Mouse (Mus musculus) ES-E14 (cell line): ENCODE data around the gene Aff1.

ENCODE experiments used
- ZC3H11A ChIP-seq: IDR thresholded peaks from 2 replicates; pipeline ENCODE4 v1.6.1; 2012; ENCODE audit warnings: low read depth, mild to moderate bottlenecking, inconsistent platforms, low read length, borderline replicate concordance
- ZNF384 ChIP-seq: IDR thresholded peaks from 2 replicates; pipeline ENCODE4 v1.6.1; 2012; ENCODE audit warnings: low read depth, low read length, inconsistent platforms

- no peak for TF ChIP-seq ZC3H11A
- no peak for TF ChIP-seq ZNF384
Measured at GRCm38 (mm10) chr5:103690190-103690589, 2.0 kb upstream of the Aff1 start.
